Mouse (Mus musculus): ENCODE measurements at regions not wholly inside any gene's neighbourhood (a gene's known extent, or its start where the extent isn't known, plus 50 kb on each side); places are given as distances from the start of the nearest gene placed in this dataset.

DNA sequence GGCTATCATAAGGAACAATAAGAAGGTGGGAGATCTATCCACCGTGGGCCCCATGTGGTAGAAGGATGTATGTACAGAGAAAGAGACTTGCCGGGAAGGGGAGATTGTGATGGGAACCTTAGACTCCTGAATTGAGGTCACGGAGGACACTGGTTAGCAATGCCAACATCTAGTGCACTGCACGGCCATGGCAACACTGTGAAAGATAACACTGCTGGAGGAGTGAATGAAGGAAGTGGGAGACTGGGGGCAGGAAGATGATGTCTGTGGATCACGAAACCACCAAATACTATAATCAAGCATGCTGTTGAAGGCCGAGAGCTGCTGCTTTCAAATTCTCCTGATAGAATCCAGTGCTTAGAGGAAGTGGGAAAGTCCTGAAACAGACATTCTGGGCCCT is 78.7 kb upstream of the Armc2 start:
- Histone ChIP-seq H3K4me1 (ENCODE audit: control insufficient read depth, insufficient read depth, low read length) (no peaks in the 10 kb centered on the region; the same call in 1 of the 2 replicates), H3K4me3 (ENCODE audit: insufficient read depth, low read length) (no peak overlapping the region)
- no peak for TF ChIP-seq CTCF (IDR thresholded peaks at IDR 0.05; ENCODE audit: borderline replicate concordance, insufficient read depth, low read length)

DNA sequence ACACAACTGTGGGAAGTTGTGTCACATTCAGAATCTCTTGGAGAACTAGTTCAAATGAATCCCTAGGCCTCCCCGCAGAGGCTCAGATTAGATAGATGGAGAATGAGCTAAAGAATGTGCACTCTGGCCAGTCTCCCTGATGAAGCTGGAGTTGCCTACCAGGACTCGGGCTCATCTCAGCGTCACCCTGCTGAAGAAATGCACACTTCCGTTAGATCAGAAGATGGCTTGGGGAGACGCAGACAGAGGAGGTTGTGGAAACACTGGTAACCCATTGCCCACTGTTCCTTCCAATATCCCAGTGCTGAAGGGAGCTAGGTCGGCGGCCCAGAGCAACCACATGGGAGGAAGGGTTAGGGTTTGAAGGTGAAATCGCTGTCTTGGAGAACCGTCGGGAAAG is 77.7 kb upstream of the Armc2 start:
- no peak overlapping the region for H3K27ac ChIP-seq (ENCODE audit: insufficient read depth, low read length)
- no peak for TF ChIP-seq CTCF (IDR thresholded peaks at IDR 0.05; ENCODE audit: borderline replicate concordance, insufficient read depth, low read length)
- no peak for TF ChIP-seq POLR2A (IDR thresholded peaks at IDR 0.05; ENCODE audit: low read depth, low read length)
- H3K4me3 ChIP-seq (ENCODE audit: insufficient read depth, low read length), result no peak overlapping the region
- H3K4me1 ChIP-seq (ENCODE audit: control insufficient read depth, insufficient read depth, low read length), result no peaks in the 10 kb centered on the region; the same call in 1 of the 2 replicates

More for the DNA sequence above, 78.7 kb upstream of the Armc2 start:
- no peak overlapping the region for H3K27ac ChIP-seq (ENCODE audit: insufficient read depth, low read length)

- H3K4me3 ChIP-seq (ENCODE audit: insufficient read depth, low read length), result no peak overlapping the region
- H3K4me1 ChIP-seq (ENCODE audit: control insufficient read depth, insufficient read depth, low read length), result no peaks in the 10 kb centered on the region
- H3K27ac ChIP-seq (ENCODE audit: insufficient read depth, low read length), result no peak overlapping the region
- TF ChIP-seq CTCF (IDR thresholded peaks at IDR 0.05; ENCODE audit: borderline replicate concordance, insufficient read depth, low read length) (no peak), POLR2A (IDR thresholded peaks at IDR 0.05; ENCODE audit: low read depth, low read length) (no peak)
These were observed 76.2 kb upstream of the Armc2 start for GRCm38 (mm10) chr10:42094274-42095000.

GRCm38 (mm10) chr10:42093176-42093759 is 75.0 kb upstream of the Armc2 start:
- Histone ChIP-seq H3K4me1 (ENCODE audit: control insufficient read depth, insufficient read depth, low read length) (peaks cover 4% of the 10 kb centered on the region; the same call in 1 of the 2 replicates), H3K4me3 (ENCODE audit: insufficient read depth, low read length) (no peak overlapping the region), H3K27ac (ENCODE audit: insufficient read depth, low read length) (no peak overlapping the region)
- TF ChIP-seq CTCF (IDR thresholded peaks at IDR 0.05; ENCODE audit: borderline replicate concordance, insufficient read depth, low read length) (no peak), POLR2A (IDR thresholded peaks at IDR 0.05; ENCODE audit: low read depth, low read length) (no peak)

DNA sequence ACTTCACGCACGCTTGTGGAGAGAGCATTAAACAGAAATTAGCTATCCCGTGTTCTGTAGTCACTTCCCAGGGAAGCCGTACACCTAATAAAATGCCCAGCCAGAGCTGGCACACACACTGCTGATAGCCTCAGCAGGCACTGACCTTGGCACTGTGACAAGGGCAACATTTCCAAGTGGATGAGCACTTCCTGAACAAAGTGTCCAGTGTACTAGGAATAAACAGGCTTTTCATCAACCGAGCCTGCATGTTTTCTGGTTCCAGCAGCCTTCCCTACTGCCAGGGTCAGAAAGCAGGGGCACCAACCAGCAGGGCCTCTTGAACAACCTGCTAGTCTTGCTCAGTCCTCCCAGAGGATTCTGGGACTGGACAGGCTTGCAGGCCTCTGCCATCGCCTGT is 74.3 kb upstream of the Armc2 start:
- Histone ChIP-seq H3K4me3 (ENCODE audit: insufficient read depth, low read length) (no peak overlapping the region), H3K4me1 (ENCODE audit: control insufficient read depth, insufficient read depth, low read length) (peaks cover 4% of the 10 kb centered on the region; the same call in 1 of the 2 replicates), H3K27ac (ENCODE audit: insufficient read depth, low read length) (no peak overlapping the region)
- TF ChIP-seq POLR2A (IDR thresholded peaks at IDR 0.05; ENCODE audit: low read depth, low read length) (no peak), CTCF (IDR thresholded peaks at IDR 0.05; ENCODE audit: borderline replicate concordance, insufficient read depth, low read length) (no peak)

GRCm38 (mm10) chr10:42091546-42092168 is 73.4 kb upstream of the Armc2 start:
- H3K4me1 ChIP-seq (ENCODE audit: control insufficient read depth, insufficient read depth, low read length), result peaks cover 4% of the 10 kb centered on the region; the same call in 1 of the 2 replicates
- H3K27ac ChIP-seq (ENCODE audit: insufficient read depth, low read length), result no peak overlapping the region
- TF ChIP-seq POLR2A (IDR thresholded peaks at IDR 0.05; ENCODE audit: low read depth, low read length), result no peak
- no peak overlapping the region for H3K4me3 ChIP-seq (ENCODE audit: insufficient read depth, low read length)

GRCm38 (mm10) chr10:42090806-42091205 is 72.6 kb upstream of the Armc2 start:
- TF ChIP-seq CTCF (IDR thresholded peaks at IDR 0.05; ENCODE audit: borderline replicate concordance, insufficient read depth, low read length) (no peak), POLR2A (IDR thresholded peaks at IDR 0.05; ENCODE audit: low read depth, low read length) (no peak)

DNA sequence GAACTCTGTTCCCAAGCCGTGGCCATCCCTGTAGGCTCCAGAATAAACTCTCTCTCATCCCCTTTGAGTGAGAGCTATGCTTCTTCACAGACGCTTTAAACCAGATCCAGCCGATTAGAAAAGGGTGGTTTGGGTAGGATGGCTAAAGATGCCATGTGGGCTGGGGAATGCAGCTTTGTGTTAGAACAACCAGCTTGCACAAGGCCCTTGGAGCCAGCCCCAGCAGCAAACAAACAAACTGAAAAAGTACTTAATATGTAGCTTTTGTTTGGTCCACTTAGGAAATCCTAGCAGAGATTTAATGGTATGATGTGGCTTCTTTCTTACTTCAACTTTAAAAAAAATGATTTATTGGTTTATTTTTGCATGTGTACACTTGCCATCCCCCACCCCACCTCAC is 71.9 kb upstream of the Armc2 start:
- H3K4me1 ChIP-seq (ENCODE audit: control insufficient read depth, insufficient read depth, low read length), result peaks cover 4% of the 10 kb centered on the region; the same call in 1 of the 2 replicates
- H3K27ac ChIP-seq (ENCODE audit: insufficient read depth, low read length), result no peak overlapping the region
- H3K4me3 ChIP-seq (ENCODE audit: insufficient read depth, low read length), result no peak overlapping the region
- TF ChIP-seq CTCF (IDR thresholded peaks at IDR 0.05; ENCODE audit: borderline replicate concordance, insufficient read depth, low read length) (no peak), POLR2A (IDR thresholded peaks at IDR 0.05; ENCODE audit: low read depth, low read length) (no peak)

More at GRCm38 (mm10) chr10:42090806-42091205, 72.6 kb upstream of the Armc2 start:
- Histone ChIP-seq H3K4me3 (ENCODE audit: insufficient read depth, low read length) (no peak overlapping the region), H3K27ac (ENCODE audit: insufficient read depth, low read length) (no peak overlapping the region), H3K4me1 (ENCODE audit: control insufficient read depth, insufficient read depth, low read length) (peaks cover 4% of the 10 kb centered on the region; the same call in 1 of the 2 replicates)

DNA sequence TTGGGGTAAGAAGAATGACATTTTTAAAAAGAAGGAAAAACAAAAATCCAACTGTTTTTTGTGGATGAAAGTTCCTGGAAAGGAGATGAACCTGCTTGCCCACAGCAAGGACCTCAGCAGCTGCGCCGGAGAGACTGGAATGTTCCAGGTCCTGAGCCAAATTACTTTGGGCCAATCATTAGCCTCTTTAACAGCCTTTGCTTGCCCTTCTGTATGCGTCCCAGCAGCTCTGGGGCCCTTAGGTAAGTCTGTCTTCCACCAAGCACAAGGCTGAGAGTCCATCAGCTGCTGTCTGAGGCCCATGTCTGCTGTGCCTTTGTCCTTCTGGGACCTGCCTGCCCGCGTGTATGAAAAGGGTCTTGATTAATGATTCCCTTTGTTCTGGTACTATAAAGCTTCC is 71.4 kb upstream of the Armc2 start:
- H3K27ac ChIP-seq (ENCODE audit: insufficient read depth, low read length), result no peak overlapping the region
- H3K4me1 ChIP-seq (ENCODE audit: control insufficient read depth, insufficient read depth, low read length), result peaks cover 4% of the 10 kb centered on the region; the same call in 1 of the 2 replicates
- TF ChIP-seq POLR2A (IDR thresholded peaks at IDR 0.05; ENCODE audit: low read depth, low read length) (no peak), CTCF (IDR thresholded peaks at IDR 0.05; ENCODE audit: borderline replicate concordance, insufficient read depth, low read length) (no peak)
- no peak overlapping the region for H3K4me3 ChIP-seq (ENCODE audit: insufficient read depth, low read length)

DNA sequence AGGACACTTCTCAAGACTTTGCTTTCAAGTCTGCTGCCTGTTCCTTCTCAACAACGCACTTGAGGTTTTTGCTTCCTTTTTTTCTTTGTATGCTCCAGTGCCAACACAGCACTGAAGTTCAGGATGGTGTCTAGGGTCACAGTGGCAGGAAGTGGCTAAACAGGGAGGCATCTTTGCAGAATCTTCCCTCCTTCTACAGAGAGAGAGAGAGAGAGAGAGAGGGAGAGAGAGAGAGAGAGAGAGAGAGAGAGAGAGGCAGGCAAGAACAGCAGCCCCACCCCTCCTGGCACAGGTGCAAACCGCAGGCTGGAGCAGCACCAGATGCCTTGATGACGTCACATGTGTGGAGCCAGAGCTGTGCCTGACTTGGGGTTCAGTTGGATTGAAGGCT is 71.0 kb upstream of the Armc2 start:
- H3K4me1 ChIP-seq (ENCODE audit: control insufficient read depth, insufficient read depth, low read length), result peaks cover 4% of the 10 kb centered on the region; the same call in 1 of the 2 replicates
- no peak for TF ChIP-seq POLR2A (IDR thresholded peaks at IDR 0.05; ENCODE audit: low read depth, low read length)
- TF ChIP-seq CTCF (IDR thresholded peaks at IDR 0.05; ENCODE audit: borderline replicate concordance, insufficient read depth, low read length), result no peak
- no peak overlapping the region for H3K4me3 ChIP-seq (ENCODE audit: insufficient read depth, low read length)
- no peak overlapping the region for H3K27ac ChIP-seq (ENCODE audit: insufficient read depth, low read length)
